Mouse (Mus musculus) forebrain, embryonic 13.5 days (tissue): Measurements from ENCODE around the gene Aplp2. TPM values are rescaled to one million over a fixed set of nuclear protein-coding genes. Genes with fewer than 3 reads are reported as not detected.

Experiments used
- ATAC-seq: fragments of 200-750 bp; cut with Nextera tagmentation; 2 replicates; pipeline ENCODE4 v1.8.0; 2017
- H3K27ac ChIP-seq: fragments of 300-500 bp; sonication (generic); 2 replicates; pipeline ENCODE4 v1.5.1; 2015; ENCODE audit warnings: inconsistent platforms, mild to moderate bottlenecking, moderate library complexity
- H3K27me3 ChIP-seq: fragments of 300-500 bp; sonication (generic); 2 replicates; pipeline ENCODE4 v1.6.1; 2015; ENCODE audit warnings: mild to moderate bottlenecking, inconsistent platforms
- H3K36me3 ChIP-seq: fragments of 300-500 bp; sonication (generic); 2 replicates; pipeline ENCODE4 v1.6.1; 2015; ENCODE audit warnings: mild to moderate bottlenecking, inconsistent platforms; ENCODE audit not compliant: poor library complexity, severe bottlenecking
- H3K4me1 ChIP-seq: fragments of 300-500 bp; sonication (generic); 2 replicates; pipeline ENCODE4 v1.6.1; 2015; ENCODE audit warnings: inconsistent platforms
- H3K4me2 ChIP-seq: fragments of 300-500 bp; sonication (generic); 2 replicates; pipeline ENCODE4 v1.6.1; 2015; ENCODE audit warnings: inconsistent platforms, mild to moderate bottlenecking, moderate library complexity
- H3K4me3 ChIP-seq: fragments of 300-500 bp; sonication (generic); 2 replicates; pipeline ENCODE4 v1.5.1; 2015; ENCODE audit warnings: mild to moderate bottlenecking, inconsistent platforms
- H3K9ac ChIP-seq: fragments of 300-500 bp; sonication (generic); 2 replicates; pipeline ENCODE4 v1.6.1; 2015; ENCODE audit warnings: mild to moderate bottlenecking, inconsistent platforms
- H3K9me3 ChIP-seq: fragments of 300-500 bp; sonication (generic); replicated peaks from 2 replicates; pipeline ENCODE4 v1.6.1; 2016; ENCODE audit warnings: inconsistent platforms
- WGBS: fragments of 180-500 bp; shearing (Covaris S2); methylation state at CpG from one replicate; pipeline ENCODE4 v1.1.7; 2015; 5-methylcytosine and 5-hydroxymethylcytosine counted together
- polyA plus RNA-seq: library from polyadenylated mRNA; unstranded; fragments of >200 nt; fragmentation: Nextera tagmentation; extraction: Ambion mirVana; gene quantifications from 2 replicates; pipeline ENCODE4 v1.2.1, GENCODE M21; 2015

Gene Aplp2
- polyA plus RNA-seq, 1 experiment from 2014 or later, result 181 TPM

DNA sequence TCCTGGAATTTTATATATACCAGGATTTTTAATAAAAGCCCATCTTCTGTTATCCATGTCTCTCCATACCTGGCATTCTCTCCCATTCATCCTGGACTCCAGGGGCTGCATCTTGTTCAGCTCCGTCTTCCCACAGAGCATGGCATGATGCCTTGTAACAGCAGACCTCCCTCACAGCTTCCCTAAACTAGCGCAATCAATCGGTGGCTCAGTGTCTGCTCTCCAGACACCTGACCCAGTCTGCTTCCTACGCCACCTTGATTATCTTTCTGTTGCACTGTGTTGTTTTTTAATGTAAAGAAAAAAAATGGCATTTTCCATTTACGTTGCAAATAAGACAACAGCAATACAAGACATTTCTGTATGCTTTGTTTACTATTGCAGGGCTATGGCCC, 32.3 kb upstream of the Aplp2 start:
- Histone ChIP-seq H3K4me3 (no peak overlapping the region), H3K27ac (no peak overlapping the region), H3K36me3 (no peaks in the 10 kb centered on the region), H3K4me2 (no peak overlapping the region), H3K9ac (no peak overlapping the region), H3K27me3 (no peaks in the 10 kb centered on the region), H3K9me3 (no peaks in the 10 kb centered on the region), H3K4me1 (no peaks in the 10 kb centered on the region)
- ATAC-seq, result no peak
- WGBS, result 81% methylated on average over 5 of the region's 5 CpGs

DNA sequence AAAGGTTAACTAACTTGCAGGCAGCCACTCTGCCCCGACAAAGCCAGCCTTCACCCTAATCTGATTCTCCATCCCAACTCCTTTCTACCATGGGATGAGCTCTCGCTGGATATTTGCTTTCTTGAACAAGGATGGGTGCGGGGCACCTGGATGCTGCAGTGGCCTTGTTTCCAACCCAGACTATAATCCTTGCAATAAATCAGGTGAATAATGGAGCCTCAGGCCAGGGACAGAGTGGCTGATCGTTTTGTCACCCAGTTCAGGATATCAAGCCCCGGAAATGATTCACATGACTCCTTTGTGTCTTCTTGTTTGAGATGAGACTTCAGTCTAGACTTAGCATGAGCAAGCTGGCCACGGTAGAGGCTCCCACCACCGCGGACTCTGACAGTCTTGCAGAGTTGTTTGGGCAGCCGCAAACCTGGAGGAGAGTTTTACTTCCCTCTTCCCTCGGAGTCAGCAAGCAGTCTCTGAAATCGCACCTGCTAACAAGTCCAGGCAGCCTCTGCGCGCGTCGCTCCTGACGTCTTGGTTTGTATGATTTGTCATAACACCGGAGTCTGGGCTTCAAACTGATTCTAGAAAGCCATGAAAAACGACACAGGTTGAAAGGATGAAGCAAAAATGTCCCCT, 31.8 kb upstream of the Aplp2 start:
- Histone ChIP-seq H3K9ac (no peak overlapping the region), H3K4me2 (no peak overlapping the region), H3K27me3 (no peaks in the 10 kb centered on the region), H3K27ac (no peak overlapping the region), H3K4me1 (no peaks in the 10 kb centered on the region), H3K4me3 (no peak overlapping the region), H3K9me3 (no peaks in the 10 kb centered on the region), H3K36me3 (no peaks in the 10 kb centered on the region)
- ATAC-seq, result no peak
- 79% methylated on average over 18 of the region's 18 CpGs for WGBS

DNA sequence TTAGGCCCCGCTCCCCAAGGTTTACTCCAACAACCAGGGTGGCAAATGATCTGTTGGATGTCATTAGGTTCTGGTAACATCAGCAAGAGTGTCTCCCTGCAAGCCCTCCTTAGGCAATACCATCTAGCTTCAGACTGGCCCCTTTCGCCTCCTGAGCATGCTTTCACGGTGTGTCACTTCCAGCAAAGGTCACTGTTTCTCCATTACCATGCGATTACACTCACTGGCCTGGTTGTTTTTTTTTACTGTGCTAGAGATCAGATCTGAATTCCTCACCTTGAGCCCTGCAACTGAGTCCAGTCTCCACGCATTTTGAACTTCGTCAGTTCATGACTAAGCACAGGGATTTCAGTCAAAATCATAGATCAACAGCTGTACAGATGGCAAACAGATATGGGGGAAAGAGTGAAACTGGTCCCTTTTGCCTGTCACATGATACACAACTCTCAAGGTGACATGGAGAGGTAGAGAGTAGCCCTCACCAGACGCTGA, 29.6 kb upstream of the Aplp2 start:
- H3K9ac ChIP-seq, result no peak overlapping the region
- no peak overlapping the region for H3K4me3 ChIP-seq
- H3K27me3 ChIP-seq, result no peaks in the 10 kb centered on the region
- ATAC-seq, result no peak
- H3K36me3 ChIP-seq, result no peaks in the 10 kb centered on the region
- 92% methylated on average over 7 of the region's 7 CpGs for WGBS
- H3K9me3 ChIP-seq, result no peaks in the 10 kb centered on the region
- no peaks in the 10 kb centered on the region for H3K4me1 ChIP-seq
- no peak overlapping the region for H3K4me2 ChIP-seq
- no peak overlapping the region for H3K27ac ChIP-seq

DNA sequence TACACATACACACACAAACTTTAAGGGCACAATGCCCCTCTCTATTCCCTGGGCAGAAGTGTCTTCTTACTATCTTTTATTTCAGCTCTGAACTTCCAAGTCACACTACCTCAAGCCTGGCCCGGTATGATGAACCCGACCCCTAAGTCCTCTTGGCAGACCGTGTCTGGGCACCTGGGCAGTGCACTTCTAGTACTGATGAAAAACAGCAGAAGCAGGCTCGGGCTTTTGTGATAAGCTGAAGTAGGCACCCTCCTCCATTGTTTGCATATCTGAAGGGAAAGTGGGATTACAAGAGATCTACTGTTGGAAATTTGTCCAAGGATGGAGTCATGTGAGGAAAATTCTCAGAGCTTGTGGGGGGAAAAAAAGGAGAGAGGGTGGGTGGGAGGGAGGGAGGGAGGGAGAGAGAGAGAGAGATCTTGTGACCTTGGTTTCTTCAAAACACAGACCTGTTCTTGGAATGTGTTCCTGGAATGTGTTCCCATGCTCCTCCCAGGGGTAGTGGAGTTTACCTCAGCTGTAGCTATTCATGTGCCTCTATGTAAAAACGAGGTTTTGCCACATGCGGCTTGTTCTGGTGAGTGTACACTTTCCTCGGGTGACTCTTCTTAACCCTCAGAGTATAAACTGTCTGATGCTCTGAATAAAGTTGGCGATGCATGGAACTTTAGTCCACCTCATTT, 29.1 kb upstream of the Aplp2 start:
- no peak overlapping the region for H3K4me3 ChIP-seq
- H3K9ac ChIP-seq, result no peak overlapping the region
- H3K36me3 ChIP-seq, result no peaks in the 10 kb centered on the region
- H3K4me2 ChIP-seq, result no peak overlapping the region
- WGBS, result 90% methylated on average over 8 of the region's 8 CpGs
- ATAC-seq, result no peak
- no peaks in the 10 kb centered on the region for H3K4me1 ChIP-seq
- H3K27me3 ChIP-seq, result no peaks in the 10 kb centered on the region
- no peak overlapping the region for H3K27ac ChIP-seq
- no peaks in the 10 kb centered on the region for H3K9me3 ChIP-seq

DNA sequence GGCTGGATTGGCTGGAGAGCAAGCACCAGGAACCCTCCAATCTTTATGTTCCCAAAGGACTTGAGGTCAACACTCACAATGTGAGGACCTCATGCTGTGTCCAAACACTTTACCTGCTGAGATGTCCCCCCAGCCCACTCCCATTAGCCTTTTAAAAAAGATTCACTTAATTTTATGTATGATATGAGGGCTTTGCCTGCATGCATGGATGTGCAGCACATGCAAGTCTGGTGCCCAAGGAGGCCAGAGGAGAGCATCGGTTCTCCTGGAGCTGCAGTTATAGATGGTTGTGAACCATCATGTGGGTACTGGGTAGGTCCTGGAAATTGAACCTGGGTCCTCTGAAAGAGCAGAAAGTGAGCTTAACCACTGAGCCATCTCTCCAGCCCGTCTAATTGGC, 27.9 kb upstream of the Aplp2 start:
- no peak overlapping the region for H3K4me2 ChIP-seq
- H3K9me3 ChIP-seq, result no peaks in the 10 kb centered on the region
- H3K4me1 ChIP-seq, result no peaks in the 10 kb centered on the region
- H3K27me3 ChIP-seq, result no peaks in the 10 kb centered on the region
- H3K4me3 ChIP-seq, result no peak overlapping the region
- 89% methylated on average over 2 of the region's 2 CpGs for WGBS
- no peak overlapping the region for H3K9ac ChIP-seq
- no peak overlapping the region for H3K27ac ChIP-seq
- no peaks in the 10 kb centered on the region for H3K36me3 ChIP-seq
- ATAC-seq, result no peak

DNA sequence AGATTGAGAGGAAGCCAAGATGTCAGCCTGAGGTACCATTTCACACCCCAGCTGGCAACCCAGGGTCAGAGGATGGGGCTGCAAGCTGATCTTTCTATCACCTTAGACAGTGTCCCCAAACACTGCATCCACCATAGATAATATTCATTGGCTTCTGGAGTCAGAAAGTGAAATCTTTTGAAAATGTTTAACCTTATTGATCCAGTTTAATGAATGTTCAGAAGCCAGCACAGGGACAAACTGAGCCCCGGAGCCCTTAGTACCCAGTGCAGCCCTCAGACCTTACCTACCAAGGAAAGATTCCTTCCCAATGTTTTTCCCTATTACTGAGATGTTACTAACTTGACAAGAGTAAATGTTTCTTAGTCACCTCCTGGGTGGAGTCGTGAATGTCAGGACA, 26.9 kb upstream of the Aplp2 start:
- no peaks in the 10 kb centered on the region for H3K9me3 ChIP-seq
- H3K27me3 ChIP-seq, result no peaks in the 10 kb centered on the region
- H3K4me2 ChIP-seq, result no peak overlapping the region
- no peaks in the 10 kb centered on the region for H3K4me1 ChIP-seq
- no peak overlapping the region for H3K9ac ChIP-seq
- no peaks in the 10 kb centered on the region for H3K36me3 ChIP-seq
- no peak for ATAC-seq
- no peak overlapping the region for H3K4me3 ChIP-seq
- H3K27ac ChIP-seq, result no peak overlapping the region
- 86% methylated on average over 2 of the region's 2 CpGs for WGBS

DNA sequence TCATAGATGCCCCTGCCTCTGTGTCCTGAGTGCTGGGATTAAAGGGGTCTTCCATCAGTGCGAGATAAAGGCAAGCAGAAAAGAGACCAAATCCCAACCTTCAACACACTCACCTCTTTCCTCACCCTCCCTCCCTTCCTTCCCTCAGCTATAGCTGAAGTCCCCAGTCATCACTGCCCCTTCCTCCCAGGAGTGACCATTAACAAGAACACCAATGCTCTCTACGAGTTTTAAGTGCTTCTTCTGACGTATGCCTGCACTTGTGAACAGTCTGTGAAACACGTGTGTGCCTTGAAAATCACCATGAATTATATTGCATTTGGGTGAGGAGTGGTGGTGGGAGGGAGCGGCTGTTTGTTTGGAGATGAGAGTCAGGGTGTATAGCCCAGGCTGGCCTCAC, 24.5 kb upstream of the Aplp2 start:
- no peak for ATAC-seq
- H3K9me3 ChIP-seq, result no peaks in the 10 kb centered on the region
- H3K4me3 ChIP-seq, result no peak overlapping the region
- H3K4me2 ChIP-seq, result no peak overlapping the region
- H3K27ac ChIP-seq, result no peak overlapping the region
- H3K27me3 ChIP-seq, result no peaks in the 10 kb centered on the region
- WGBS, result 72% methylated on average over 5 of the region's 5 CpGs
- H3K4me1 ChIP-seq, result peaks cover 4% of the 10 kb centered on the region; the same call in 1 of the 2 replicates
- H3K9ac ChIP-seq, result no peak overlapping the region
- H3K36me3 ChIP-seq, result no peaks in the 10 kb centered on the region

DNA sequence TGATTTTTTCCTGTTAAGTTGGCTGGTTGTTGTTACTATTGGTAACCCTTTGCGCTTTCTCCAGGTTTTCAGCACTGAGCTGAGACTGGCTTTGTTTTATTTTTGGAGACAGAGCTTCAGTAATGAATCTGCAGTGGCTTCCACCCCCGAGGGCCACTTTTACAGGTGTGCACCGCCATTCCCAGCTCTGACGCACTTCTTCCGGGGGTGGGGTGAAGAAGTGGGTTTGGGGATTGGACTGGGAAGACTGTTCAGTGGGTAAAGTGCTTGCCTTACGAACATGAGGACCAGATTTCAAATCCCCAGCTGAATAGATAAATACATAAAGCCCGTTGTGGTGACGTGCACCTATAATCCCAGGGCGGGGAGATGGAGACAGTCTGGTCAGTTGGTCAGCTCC, 23.9 kb upstream of the Aplp2 start:
- Histone ChIP-seq H3K4me2 (no peak overlapping the region), H3K36me3 (no peaks in the 10 kb centered on the region), H3K4me3 (no peak overlapping the region), H3K27ac (no peak overlapping the region), H3K9me3 (no peaks in the 10 kb centered on the region), H3K4me1 (peaks cover 4% of the 10 kb centered on the region; the same call in 1 of the 2 replicates), H3K9ac (no peak overlapping the region), H3K27me3 (no peaks in the 10 kb centered on the region)
- WGBS, result 88% methylated on average over 9 of the region's 9 CpGs
- no peak for ATAC-seq

DNA sequence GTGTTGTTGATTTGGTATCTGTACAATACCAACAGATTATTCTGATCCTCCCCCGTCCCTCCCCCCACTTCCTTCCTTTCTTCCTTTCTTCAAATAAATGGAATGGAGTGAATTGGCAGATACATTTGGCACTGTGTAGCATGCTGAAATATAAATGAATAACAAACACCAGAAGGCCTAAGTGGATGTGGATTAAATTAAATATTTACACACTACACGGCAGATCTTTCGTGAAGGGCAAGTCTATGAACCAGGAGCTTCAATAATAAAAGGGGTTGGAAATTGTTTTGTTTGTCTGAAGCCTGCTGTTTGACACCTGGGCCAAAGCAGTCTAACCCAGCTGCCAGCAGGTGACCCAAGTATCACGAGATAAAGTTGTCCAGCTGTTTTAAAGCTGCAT, 23.4 kb upstream of the Aplp2 start:
- Histone ChIP-seq H3K4me3 (no peak overlapping the region), H3K9me3 (no peaks in the 10 kb centered on the region), H3K27me3 (no peaks in the 10 kb centered on the region), H3K27ac (no peak overlapping the region), H3K9ac (no peak overlapping the region), H3K4me2 (no peak overlapping the region), H3K4me1 (peaks cover 4% of the 10 kb centered on the region; the same call in 1 of the 2 replicates), H3K36me3 (no peaks in the 10 kb centered on the region)
- ATAC-seq, result no peak
- WGBS, result 68% methylated on average over 4 of the region's 4 CpGs

DNA sequence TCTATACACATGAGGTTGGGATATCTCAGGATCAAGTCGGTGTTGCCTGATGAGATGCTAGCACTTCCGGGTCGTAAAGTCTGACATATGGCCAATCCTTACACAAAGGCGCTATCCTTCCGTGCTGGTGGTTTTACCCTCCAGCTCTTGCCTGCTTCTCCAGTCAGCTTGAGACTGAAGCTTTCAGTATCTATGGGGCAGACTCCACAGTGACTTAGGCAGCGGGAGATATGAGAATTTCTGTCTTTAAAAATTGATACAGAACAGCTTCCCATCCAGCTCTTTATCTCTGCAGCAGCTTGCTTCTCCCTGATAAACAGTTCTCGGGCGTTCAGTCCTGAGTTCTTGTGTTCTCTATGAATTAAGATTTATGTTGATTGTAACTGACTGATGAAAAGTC, 14.9 kb upstream of the Aplp2 start:
- ATAC-seq, result no peak
- Histone ChIP-seq H3K4me3 (no peak overlapping the region), H3K4me1 (peaks cover 4% of the 10 kb centered on the region; the same call in 1 of the 2 replicates), H3K9me3 (no peaks in the 10 kb centered on the region), H3K27ac (no peak overlapping the region), H3K27me3 (no peaks in the 10 kb centered on the region), H3K36me3 (no peaks in the 10 kb centered on the region), H3K9ac (no peak overlapping the region), H3K4me2 (no peak overlapping the region)
- WGBS, result 93% methylated on average over 8 of the region's 8 CpGs

DNA sequence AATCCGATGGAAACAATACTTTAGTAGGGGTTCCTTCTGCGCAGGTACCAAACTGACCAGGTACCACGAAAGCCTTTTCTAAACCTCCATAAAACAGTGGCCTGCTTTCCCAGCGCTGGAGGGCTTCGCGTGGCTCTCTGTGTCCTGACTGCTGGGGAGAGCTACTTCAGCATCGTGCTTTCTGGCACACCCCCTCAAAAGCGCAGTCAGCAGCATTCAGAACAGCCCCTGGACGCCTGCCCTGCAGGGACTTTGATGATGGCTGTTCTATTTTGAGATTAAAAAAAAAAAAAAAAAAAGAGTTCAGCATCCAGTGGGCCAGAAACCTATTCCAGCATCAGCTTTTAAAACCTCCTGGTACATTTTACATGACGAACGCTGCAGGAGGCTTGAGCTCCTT, 14.2 kb upstream of the Aplp2 start:
- no peaks in the 10 kb centered on the region for H3K9me3 ChIP-seq
- H3K36me3 ChIP-seq, result no peaks in the 10 kb centered on the region
- 78% methylated on average over 11 of the region's 11 CpGs for WGBS
- no peak overlapping the region for H3K4me2 ChIP-seq
- H3K27me3 ChIP-seq, result no peaks in the 10 kb centered on the region
- H3K4me1 ChIP-seq, result peaks cover 4% of the 10 kb centered on the region; the same call in 1 of the 2 replicates
- no peak overlapping the region for H3K27ac ChIP-seq
- H3K9ac ChIP-seq, result no peak overlapping the region
- ATAC-seq, result no peak
- no peak overlapping the region for H3K4me3 ChIP-seq

DNA sequence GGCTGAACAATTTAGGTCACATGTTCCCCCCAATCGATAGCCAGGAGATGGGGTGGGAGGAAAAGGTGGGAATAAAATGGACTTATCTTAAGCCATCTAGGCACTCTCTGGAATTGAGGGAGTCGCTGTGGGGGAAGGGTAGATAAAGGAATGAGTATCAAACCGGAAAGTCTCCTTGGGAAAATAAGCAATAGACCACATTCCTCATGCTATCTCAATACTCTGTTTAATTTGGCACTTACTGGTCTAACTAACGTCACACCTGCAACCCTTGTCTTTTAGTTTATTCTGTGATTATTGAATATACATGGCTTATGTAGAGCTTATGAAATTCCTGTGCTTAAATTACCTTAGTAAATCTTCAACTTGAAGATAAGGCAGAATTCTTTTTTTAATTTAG, 11.9 kb upstream of the Aplp2 start:
- no peak overlapping the region for H3K4me3 ChIP-seq
- no peak overlapping the region for H3K27ac ChIP-seq
- no peak overlapping the region for H3K4me2 ChIP-seq
- WGBS, result 81% methylated on average over 4 of the region's 4 CpGs
- no peaks in the 10 kb centered on the region for H3K9me3 ChIP-seq
- no peaks in the 10 kb centered on the region for H3K27me3 ChIP-seq
- no peak overlapping the region for H3K9ac ChIP-seq
- no peak for ATAC-seq
- no peaks in the 10 kb centered on the region for H3K36me3 ChIP-seq
- H3K4me1 ChIP-seq, result no peaks in the 10 kb centered on the region

DNA sequence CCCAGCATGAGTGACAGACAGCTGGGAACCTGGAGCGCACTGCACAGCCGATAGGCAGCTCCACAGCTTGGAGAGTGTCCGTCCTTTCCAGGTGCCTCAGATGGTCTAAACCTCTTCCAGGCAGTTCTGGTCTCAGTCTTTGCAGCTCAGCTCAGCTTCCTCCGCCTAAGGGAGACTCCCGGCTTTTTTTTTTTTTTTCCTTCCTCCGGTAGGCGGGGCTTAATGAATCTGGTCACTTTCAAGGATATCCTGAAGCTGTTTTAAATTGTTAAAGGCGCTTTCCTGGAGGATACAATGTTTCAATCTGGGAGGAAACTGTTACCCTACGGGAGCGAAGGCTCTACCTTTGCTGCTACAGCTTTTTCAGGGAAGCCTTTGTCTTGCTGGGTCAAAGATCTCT, 9.6 kb upstream of the Aplp2 start:
- Histone ChIP-seq H3K9ac (no peak overlapping the region), H3K4me1 (no peaks in the 10 kb centered on the region), H3K27ac (no peak overlapping the region), H3K27me3 (no peaks in the 10 kb centered on the region), H3K4me3 (no peak overlapping the region), H3K9me3 (no peaks in the 10 kb centered on the region), H3K4me2 (no peak overlapping the region), H3K36me3 (no peaks in the 10 kb centered on the region)
- WGBS, result 30% methylated on average over 10 of the region's 10 CpGs
- ATAC-seq, result no peak
